Mouse (Mus musculus) ES-Bruce4 (cell line): Measurements from ENCODE around the gene Olig2.

Experiments used
- CTCF ChIP-seq: IDR thresholded peaks from one replicate; pipeline ENCODE4 v1.8.1; 2011; ENCODE audit warnings: low read depth, low read length
- POLR2A ChIP-seq: IDR thresholded peaks from one replicate; pipeline ENCODE4 v1.8.1; 2011; ENCODE audit warnings: low read length; ENCODE audit not compliant: insufficient read depth

DNA sequence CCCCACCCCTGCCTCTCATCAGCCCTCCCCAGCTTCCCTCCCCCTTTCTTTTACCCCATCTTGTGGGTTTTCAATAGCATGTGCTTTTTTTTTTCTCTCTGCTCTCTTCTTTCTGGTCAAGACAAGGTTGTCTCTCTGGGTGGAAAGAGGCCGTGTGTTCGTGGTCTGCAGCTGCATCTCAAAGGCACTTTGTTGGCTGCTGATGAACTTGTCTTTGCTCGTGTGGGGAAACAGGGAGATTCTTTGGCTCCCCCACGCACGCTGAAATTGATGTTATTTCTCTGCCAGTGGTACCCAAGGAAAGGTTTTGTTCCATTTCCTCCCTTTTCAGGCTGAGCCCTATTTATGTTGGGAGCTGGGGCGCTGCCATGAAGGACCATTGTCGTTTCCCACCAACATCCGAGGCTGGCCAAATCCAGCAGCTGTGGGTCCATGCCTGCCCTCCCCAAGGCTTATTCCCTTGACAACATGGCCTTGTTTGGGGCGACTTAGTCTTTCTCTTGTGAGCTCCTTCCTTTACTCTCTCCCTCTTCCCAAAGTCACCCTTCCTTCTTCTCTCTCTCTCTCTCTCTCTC is 33.5 kb upstream of the Olig2 start:
- no peak for TF ChIP-seq CTCF
- no peak for TF ChIP-seq POLR2A
